Mouse (Mus musculus) gastrocnemius, adult 2 months (tissue): ENCODE results near the gene Cdca4. TPM values are rescaled to one million over a fixed set of nuclear protein-coding genes. Genes with fewer than 3 reads are reported as not detected.

Experiments
- DNase-seq: peaks from one replicate; pipeline ENCODE4 v3.0.0; 2022
- H3K27ac ChIP-seq: fragments of 200-600 bp; 2 replicates; pipeline ENCODE4 v1.8.1; 2022; ENCODE audit warnings: mild to moderate bottlenecking
- H3K4me3 ChIP-seq: fragments of 200-600 bp; 2 replicates; pipeline ENCODE4 v1.8.1; 2022; ENCODE audit warnings: mild to moderate bottlenecking, moderate library complexity
- CTCF ChIP-seq: fragments of 200-600 bp; IDR thresholded peaks from 2 replicates; pipeline ENCODE4 v1.8.1; 2022; ENCODE audit warnings: antibody characterized with exemption, mild to moderate bottlenecking, moderate library complexity
- intact Hi-C: fragments of 180-260 bp; cut with DNase I; formaldehyde crosslinking; loops from one replicate; pipeline ENCODE4 v1.15.1; 2025
- total RNA-seq, 2 experiments: library from RNA; stranded (reverse); gene quantifications; 2 replicates each; pipeline ENCODE4 v1.2.3; 2021

The Cdca4 gene
- total RNA-seq, 2 experiments from 2014 or later, result 3.0 to 3.1 TPM

DNA sequence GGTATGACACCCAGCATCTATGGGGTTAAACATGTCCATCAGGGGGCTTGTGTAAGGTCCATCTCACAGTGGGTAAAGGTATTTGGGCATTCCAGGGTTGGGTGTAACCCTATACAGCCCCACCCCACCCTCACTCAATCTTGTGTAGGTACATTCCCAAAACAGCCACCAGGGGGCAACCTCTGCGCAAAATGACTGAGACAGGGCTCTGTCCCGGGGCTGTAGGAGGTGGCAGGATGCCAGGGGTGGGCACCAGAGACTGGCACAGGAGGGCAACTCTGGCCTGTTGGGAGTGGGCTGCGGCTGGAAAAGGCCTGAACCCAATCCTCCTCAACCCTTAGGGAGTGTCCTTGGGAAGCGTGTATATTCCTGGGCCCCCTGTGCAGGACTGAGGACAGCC lies 28.7 kb downstream of the Cdca4 start:
- TF ChIP-seq CTCF, result peak; percentile 86
- DNase-seq, result peak; percentile 75
- intact Hi-C loops, result loop anchor here (1.0 kb wide), 1 partner anchor 43 kb away; no protein-coding TSS in a partner anchor
- H3K4me3 ChIP-seq, result no peak overlapping the region
- H3K27ac ChIP-seq, result no peak overlapping the region

DNA sequence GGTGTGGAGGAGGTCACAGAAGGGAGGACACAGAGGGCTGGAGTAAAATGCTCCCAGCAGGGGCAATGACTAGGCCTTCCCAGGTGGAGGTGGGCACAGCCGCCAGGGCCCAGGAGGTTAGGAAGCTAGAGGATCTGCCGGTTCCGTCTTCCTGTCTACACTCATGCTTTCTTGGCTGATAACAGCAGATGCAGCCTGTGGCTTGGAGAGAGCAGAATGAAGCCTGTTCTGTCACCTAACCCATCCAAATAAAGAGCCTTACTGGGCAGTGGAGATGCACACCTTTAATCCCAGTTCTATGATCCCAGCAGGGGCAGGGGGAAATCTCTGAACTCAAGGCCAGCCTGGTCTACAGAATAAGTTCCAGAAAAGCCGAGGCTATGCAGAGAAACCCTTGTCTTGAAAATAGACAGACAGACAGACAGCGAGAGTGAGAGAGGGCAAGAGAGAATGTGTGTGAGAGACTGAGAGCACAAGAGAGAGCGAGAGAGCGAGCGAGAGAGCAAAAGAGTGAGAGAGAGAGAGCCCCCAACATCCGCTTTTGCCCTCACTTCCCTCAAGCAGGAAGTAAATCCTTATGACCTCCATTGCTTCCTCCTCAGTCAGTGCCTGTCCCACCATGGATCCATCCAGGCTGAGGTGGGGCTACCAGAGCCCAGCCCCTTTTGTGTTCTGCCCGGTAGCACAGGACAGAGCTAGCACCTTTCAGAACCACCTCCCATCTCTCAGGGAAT lies 29.8 kb downstream of the Cdca4 start:
- intact Hi-C loops, result no loop called here
- Histone ChIP-seq H3K4me3 (no peak overlapping the region), H3K27ac (peak overlapping the region; percentile 75; the same call in 1 of the 2 replicates)
- no peak for DNase-seq
- TF ChIP-seq CTCF, result no peak

GRCm38 (mm10) chr12:112798716-112799115 lies 30.5 kb downstream of the Cdca4 start:
- intact Hi-C loops, result no loop called here
- no peak for DNase-seq
- Histone ChIP-seq H3K27ac (peak overlapping the region; percentile 75), H3K4me3 (no peak overlapping the region)
- TF ChIP-seq CTCF, result no peak

DNA sequence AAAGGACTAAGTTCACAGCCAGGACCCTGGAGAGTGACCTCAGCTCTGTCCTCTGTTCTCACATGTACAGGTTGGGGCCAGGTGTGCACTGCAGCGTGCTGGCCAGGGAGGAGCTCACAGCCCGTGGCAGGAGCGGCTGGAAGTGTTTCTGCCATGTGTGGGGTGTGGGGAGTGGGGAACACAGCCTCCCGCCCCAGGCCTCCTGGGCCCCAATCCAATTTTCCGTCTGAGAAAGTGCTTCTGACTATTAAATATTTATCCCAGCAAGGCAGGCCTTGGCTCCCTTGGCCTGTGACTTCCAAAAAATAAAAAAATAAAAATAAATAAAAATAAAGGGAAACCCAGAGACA lies 30.9 kb downstream of the Cdca4 start:
- intact Hi-C loops, result no loop called here
- Histone ChIP-seq H3K27ac (peak overlapping the region; percentile 75), H3K4me3 (no peak overlapping the region)
- no peak for TF ChIP-seq CTCF
- peak; percentile 46 for DNase-seq

DNA sequence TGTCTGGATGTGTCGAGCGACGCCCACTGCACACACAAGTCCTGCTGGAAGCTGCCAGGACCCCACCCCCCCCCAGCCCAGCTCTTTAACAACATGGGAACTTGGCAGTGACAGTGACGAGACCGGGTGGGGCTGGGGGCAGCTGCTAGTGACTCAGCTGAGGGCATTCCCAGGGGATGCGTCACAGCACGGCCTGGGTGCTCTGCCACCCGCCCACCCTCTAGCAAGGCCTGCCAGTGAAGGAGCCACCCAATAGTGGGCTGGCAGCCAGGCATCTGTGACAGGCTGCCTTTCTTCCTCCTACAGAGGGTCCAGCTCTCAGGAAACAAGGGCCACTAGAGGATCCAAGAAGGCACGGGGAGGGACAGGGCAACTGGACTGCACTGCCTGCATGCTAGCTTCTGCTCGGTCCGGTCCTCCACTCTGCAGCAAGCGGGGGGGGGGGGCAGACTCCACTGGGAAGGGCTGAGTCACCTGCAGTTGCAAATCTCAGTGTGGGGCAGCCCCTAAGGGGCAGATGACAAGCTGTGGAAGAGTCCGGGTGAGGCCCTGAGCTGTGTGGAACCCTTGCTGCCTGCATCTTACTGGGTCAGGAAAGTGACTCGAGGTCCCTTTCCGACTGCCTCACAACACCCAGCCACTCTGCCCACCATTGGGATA lies 31.4 kb downstream of the Cdca4 start:
- no peak overlapping the region for H3K4me3 ChIP-seq
- intact Hi-C loops, result no loop called here
- TF ChIP-seq CTCF, result no peak
- DNase-seq, result peak; percentile 55
- H3K27ac ChIP-seq, result peak overlapping the region; percentile 75

- no peak for TF ChIP-seq CTCF
- Histone ChIP-seq H3K27ac (peak overlapping the region; percentile 75), H3K4me3 (no peak overlapping the region; the same call in 1 of the 2 replicates)
- DNase-seq, result no peak
- intact Hi-C loops, result no loop called here
These were observed 32.4 kb downstream of the Cdca4 start for GRCm38 (mm10) chr12:112796551-112797510.

GRCm38 (mm10) chr12:112795466-112796104 lies 33.6 kb downstream of the Cdca4 start:
- no peak for TF ChIP-seq CTCF
- intact Hi-C loops, result no loop called here
- Histone ChIP-seq H3K27ac (peak overlapping the region; percentile 78), H3K4me3 (peak overlapping the region; percentile 65)
- peak; percentile 76 for DNase-seq

DNA sequence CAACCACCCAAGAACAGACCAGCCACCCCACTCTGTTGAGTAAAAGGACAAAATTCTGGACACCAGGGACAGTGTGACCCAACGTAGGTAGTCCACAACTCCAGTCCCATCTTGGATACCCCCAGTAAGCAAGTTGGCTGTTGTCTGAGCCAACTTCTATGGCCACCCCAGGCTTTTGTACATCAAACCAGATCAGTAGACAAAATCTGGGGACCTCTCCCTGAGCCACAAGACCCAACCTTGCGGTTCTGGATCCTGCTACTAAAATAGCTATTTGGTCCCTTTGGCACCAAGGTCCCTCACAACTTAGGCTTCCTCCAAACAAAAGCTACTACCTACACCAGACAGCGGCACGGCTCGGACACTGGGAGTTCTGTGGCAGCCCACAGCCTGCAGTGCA lies 34.2 kb downstream of the Cdca4 start:
- H3K4me3 ChIP-seq, result peak overlapping the region; percentile 65
- no peak for DNase-seq
- H3K27ac ChIP-seq, result peak overlapping the region; percentile 78
- TF ChIP-seq CTCF, result no peak
- intact Hi-C loops, result no loop called here

- DNase-seq, result no peak
- Histone ChIP-seq H3K27ac (peak overlapping the region; percentile 78), H3K4me3 (peak overlapping the region; percentile 65)
- no peak for TF ChIP-seq CTCF
- intact Hi-C loops, result no loop called here
These were observed 34.8 kb downstream of the Cdca4 start for GRCm38 (mm10) chr12:112794356-112794816.

DNA sequence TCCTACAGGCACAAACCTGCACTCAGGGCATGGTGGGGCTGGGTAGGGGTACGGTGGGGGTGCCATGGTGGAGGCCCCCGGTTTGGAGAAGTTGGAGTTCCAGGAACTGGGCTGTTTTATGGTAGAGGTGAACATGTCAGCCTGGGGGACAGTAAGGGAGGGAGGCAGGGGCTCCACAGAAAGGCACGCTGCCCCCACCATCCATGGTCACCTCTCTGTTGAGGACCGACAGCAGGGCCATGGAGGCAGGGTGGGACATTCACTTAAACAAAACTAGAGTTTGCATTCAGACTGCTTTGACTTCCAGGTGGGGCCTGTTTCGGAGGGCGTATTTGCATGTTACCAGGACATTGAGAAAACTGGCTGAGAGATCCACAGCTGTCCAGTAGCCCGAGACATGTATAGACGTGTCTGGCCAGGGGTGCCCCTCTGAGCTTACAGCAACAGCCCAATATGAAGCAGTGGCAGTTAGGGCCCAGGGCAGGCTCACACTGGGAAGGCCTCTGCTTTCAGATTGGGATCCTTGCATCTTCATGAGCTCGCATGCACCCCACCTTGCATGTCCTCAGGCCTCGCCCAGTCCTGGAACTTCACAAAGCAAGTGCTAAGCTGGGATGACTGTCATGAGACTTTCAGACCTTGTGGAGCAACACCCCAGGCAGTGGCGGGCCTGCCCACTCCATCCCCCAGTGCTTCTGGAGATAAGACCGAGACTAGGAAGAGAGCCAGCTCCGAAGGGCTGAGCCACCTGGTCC lies 35.4 kb downstream of the Cdca4 start:
- peak; percentile 63 for DNase-seq
- intact Hi-C loops, result no loop called here
- Histone ChIP-seq H3K4me3 (peak overlapping the region; percentile 65), H3K27ac (peak overlapping the region; percentile 78)
- no peak for TF ChIP-seq CTCF

- H3K4me3 ChIP-seq, result no peak overlapping the region
- H3K27ac ChIP-seq, result no peak overlapping the region
- no peak for DNase-seq
- no peak for TF ChIP-seq CTCF
- intact Hi-C loops, result no loop called here
These were observed 38.2 kb downstream of the Cdca4 start for GRCm38 (mm10) chr12:112791026-112791425.

DNA sequence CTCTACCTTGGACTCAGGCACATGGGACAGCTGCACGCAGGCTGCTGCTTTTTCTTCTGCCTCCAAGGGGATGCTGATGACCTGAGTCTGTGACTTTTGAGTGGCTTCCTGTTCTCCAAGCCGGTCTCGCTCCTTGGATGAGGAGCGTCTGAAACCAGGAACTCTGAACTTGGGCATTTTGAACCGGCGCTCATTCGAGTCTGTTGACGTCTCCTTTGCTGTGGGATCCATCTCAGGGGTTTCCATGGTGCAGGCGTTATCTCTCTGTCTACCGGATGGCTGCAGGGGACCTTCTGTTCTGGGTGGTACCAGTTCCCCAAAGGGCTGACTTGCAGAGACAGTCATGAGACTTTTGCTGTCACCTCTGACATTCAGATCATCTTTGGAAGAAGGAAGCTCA lies 54.7 kb downstream of the Cdca4 start:
- Histone ChIP-seq H3K4me3 (no peak overlapping the region), H3K27ac (no peak overlapping the region)
- intact Hi-C loops, result no loop called here
- DNase-seq, result no peak
- no peak for TF ChIP-seq CTCF
